Mouse (Mus musculus): ENCODE results near the gene Fndc3b. TPM values are rescaled to one million over a fixed set of nuclear protein-coding genes. Genes with fewer than 3 reads are reported as not detected.

Gene Fndc3b
- polyA plus RNA-seq, 1 experiment from 2014 or later: 9.7 TPM

DNA sequence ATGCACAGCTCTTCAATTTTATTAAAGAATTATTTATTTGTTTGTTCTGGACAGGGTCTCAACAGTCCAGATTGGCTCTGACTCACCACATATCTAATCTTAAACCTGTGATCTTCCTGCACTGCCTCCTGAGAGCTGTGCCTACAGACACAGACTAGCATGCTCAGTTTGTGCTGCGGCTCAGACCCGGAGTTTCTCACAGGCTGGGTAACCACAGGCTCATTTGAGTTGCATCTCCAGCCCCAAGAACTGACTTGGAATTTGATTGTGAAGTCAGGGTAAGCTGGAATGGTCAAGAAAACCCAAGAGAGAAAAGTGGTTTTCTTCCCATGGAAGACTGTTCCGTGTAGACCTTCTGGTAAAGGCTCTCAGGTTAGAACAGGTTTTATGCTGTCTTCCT is 184.1 kb downstream of the Fndc3b start:
- Histone ChIP-seq H3K4me1 (no peaks in the 10 kb centered on the region), H3K4me3 (no peak overlapping the region), H3K36me3 (peaks cover 5% of the 10 kb centered on the region; the same call in 1 of the 2 replicates), H3K4me2 (no peak overlapping the region), H3K9me3 (replicated peaks) (no peaks in the 10 kb centered on the region), H3K9ac (no peak overlapping the region), H3K27me3 (replicated peaks) (no peaks in the 10 kb centered on the region), H3K27ac (no peak overlapping the region)
- ATAC-seq: no peak
- 76% methylated on average over 3 of the region's 3 CpGs for WGBS (ENCODE audit: insufficient replicate concordance)

DNA sequence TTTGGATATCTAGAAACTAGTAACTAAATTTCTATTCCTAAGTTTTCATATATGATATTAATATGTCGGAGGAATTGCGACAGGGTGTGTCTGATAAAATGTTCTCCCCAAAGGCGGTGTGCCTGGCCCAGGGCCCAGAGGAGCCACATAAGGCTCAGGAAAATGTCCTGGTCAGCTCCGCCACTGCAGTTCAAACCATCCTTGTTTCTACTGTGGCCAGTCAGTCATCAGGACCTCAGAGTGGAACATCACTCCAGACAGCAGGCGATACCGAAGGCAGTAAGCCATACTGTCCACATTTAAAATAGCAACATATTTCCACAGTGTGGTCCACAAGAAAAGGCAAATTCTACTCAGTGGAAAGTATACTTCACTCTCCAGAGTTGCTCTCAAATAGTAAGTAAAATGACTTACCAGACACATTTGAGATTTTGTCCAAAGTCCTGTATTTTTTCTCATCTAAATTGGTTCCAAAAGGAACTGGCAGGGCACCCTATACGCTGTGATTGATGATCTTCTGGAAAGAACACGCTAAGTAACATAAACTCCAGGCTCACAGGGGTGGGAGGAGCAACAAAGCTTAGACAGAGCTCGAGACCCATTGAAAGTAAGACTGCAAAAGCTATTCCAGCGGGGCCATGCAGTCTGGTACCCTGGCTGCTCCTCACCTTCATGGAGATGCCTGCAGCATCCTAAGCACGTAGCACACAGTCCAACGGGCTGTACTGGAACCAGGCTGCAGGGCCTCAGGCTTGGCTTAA is 187.8 kb downstream of the Fndc3b start:
- no peaks in the 10 kb centered on the region for H3K27me3 ChIP-seq (replicated peaks)
- H3K4me3 ChIP-seq: no peak overlapping the region
- H3K9me3 ChIP-seq (replicated peaks): no peaks in the 10 kb centered on the region
- no peaks in the 10 kb centered on the region for H3K4me1 ChIP-seq
- ATAC-seq: no peak
- 0 out of 2 replicates have a peak, but pooled peaks cover 8% of the 10 kb centered on the region for H3K36me3 ChIP-seq
- H3K4me2 ChIP-seq: no peak overlapping the region
- no peak overlapping the region for H3K27ac ChIP-seq
- WGBS (ENCODE audit: insufficient replicate concordance): 77% methylated on average over 12 of the region's 12 CpGs
- H3K9ac ChIP-seq: no peak overlapping the region

DNA sequence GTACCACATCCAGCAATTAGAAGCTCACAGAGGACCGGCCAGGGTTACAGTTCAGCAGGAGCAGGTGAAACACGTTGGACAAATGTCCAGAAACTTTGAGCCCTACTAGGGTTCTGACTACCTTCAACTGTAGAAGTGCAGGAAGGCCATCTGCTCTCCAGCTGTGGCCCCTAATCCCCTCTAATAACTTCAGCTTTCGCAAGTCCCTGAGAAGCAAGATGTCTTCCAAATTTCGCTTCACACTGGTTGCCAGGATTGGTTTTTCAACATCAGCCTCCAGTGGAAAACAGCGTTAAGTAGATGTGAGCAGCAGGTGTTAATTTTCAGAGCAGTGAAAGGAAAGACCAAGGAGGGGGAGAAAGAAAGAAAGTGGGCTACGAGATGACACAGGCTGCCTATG is 190.7 kb downstream of the Fndc3b start:
- H3K4me3 ChIP-seq: no peak overlapping the region
- no peak overlapping the region for H3K27ac ChIP-seq
- H3K27me3 ChIP-seq (replicated peaks): no peaks in the 10 kb centered on the region
- H3K9ac ChIP-seq: no peak overlapping the region
- H3K4me2 ChIP-seq: no peak overlapping the region
- no peak for ATAC-seq
- 0 out of 2 replicates have a peak, but pooled peaks cover 8% of the 10 kb centered on the region for H3K36me3 ChIP-seq
- no peaks in the 10 kb centered on the region for H3K9me3 ChIP-seq (replicated peaks)
- WGBS (ENCODE audit: insufficient replicate concordance): 57% methylated on average over 6 of the region's 6 CpGs
- H3K4me1 ChIP-seq: no peaks in the 10 kb centered on the region

DNA sequence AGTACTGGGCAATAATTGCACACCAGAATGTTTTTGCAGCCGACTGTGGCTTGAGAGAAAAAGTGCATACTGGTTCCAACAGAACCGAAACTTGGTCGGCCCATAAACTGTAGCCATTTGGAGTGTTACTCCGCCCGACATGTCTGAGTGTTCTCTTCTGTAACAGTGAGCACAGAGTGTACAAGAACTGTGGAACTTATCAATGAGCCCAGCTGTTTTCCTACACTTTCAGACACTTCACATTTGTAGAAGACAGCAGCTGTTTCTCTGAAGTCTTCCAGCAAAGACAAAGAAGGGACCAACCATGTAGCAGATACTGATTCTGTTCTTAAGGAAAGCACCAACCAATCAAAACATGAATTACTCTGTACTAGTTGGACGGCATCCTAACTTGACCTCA is 191.6 kb downstream of the Fndc3b start:
- ATAC-seq: no peak
- H3K27ac ChIP-seq: no peak overlapping the region

DNA sequence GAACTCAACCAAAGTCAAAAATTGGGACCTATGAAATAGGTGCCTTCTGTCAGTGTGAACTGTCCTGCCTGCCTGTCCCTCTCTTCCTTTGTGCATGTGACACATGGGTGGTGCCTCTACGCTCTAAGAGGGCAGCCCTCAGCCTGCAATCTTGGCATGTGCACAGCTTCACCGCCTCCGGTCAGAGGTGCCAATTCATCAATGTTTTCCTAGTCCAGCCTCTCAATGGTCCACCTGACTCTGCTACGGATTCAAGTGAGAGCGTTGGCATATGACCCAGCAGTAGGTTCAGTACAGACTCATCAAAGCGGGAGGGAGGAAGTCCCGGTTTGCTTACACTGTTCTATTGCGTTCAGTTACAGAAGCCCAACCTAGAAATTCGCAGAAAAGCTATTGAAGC is 192.2 kb downstream of the Fndc3b start:
- Histone ChIP-seq H3K27ac (no peak overlapping the region), H3K4me3 (no peak overlapping the region), H3K4me2 (no peak overlapping the region), H3K9ac (no peak overlapping the region), H3K36me3 (0 out of 2 replicates have a peak, but pooled peaks cover 8% of the 10 kb centered on the region), H3K9me3 (replicated peaks) (no peaks in the 10 kb centered on the region), H3K4me1 (no peaks in the 10 kb centered on the region), H3K27me3 (replicated peaks) (no peaks in the 10 kb centered on the region)
- no peak for ATAC-seq
- 76% methylated on average over 9 of the region's 9 CpGs for WGBS (ENCODE audit: insufficient replicate concordance)

More for the DNA sequence above, 191.6 kb downstream of the Fndc3b start:
- Histone ChIP-seq H3K9ac (no peak overlapping the region), H3K4me1 (no peaks in the 10 kb centered on the region), H3K9me3 (replicated peaks) (no peaks in the 10 kb centered on the region), H3K4me2 (no peak overlapping the region), H3K36me3 (0 out of 2 replicates have a peak, but pooled peaks cover 8% of the 10 kb centered on the region), H3K27me3 (replicated peaks) (no peaks in the 10 kb centered on the region), H3K4me3 (no peak overlapping the region)
- WGBS (ENCODE audit: insufficient replicate concordance): 64% methylated on average over 6 of the region's 6 CpGs

DNA sequence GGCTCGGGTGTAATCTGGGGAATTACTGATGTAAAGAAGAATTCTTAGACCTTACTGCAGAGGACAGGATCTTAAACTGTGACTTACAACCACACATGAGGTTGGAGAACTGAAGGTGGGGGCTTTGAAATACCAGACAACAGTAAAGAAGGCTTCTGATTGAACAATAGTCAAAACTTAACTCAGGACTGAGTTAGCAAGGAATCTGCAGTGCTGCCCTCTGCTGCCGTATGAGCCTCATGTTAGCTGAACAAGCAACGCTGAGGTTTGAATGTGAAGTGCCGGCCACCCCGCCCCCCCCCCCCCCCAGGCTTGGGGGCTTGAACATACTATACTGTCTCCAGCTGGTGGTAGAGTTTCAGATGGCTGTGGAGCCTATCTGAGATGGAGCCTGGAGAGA is 194.6 kb downstream of the Fndc3b start:
- 36% methylated on average over 5 of the region's 5 CpGs for WGBS (ENCODE audit: insufficient replicate concordance)
- ATAC-seq: no peak

DNA sequence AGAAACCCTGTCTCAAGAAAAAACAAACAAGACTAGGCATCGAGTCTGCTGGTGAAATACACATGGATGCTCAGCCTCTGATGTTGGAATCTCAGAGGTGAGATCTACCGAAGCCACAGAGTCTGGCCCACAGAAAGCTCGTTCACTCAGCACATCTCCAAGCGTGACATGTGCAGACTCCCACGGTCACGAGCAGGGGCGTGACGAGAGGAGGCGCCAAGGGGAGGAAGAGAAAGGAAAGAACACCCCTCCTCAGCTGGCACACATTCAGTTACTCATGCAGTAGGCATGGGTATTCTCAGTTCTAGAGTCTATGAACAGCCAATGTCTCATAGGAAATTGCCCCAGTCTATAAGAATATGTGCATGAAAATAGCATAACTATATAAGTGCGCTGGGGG is 199.3 kb downstream of the Fndc3b start:
- Histone ChIP-seq H3K4me3 (no peak overlapping the region), H3K27me3 (replicated peaks) (no peaks in the 10 kb centered on the region)
- no peak for ATAC-seq

More for the DNA sequence above, 194.6 kb downstream of the Fndc3b start:
- H3K9ac ChIP-seq: no peak overlapping the region
- H3K27ac ChIP-seq: no peak overlapping the region
- 0 out of 2 replicates have a peak, but pooled peaks cover 8% of the 10 kb centered on the region for H3K36me3 ChIP-seq
- H3K4me1 ChIP-seq: no peaks in the 10 kb centered on the region
- no peak overlapping the region for H3K4me2 ChIP-seq
- H3K9me3 ChIP-seq (replicated peaks): no peaks in the 10 kb centered on the region
- no peaks in the 10 kb centered on the region for H3K27me3 ChIP-seq (replicated peaks)
- H3K4me3 ChIP-seq: no peak overlapping the region

DNA sequence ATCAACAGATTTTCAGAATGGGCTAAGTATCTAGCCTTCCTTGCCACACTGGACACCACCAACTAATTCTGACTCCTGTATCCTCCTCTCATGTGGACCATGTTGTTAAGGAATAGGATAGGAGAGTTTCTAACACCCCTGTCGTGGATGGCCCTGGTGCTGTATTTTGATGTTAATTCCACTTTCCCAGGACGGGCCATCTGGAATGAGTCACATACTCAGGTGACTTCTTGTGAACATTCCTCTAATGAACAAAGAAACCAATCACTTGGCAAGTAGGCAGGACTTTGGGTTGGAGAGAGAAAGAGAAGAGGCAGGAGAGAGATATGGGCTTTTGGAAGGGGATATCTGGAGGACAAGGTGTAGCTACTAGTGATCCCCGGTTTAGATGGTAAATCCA is 204.2 kb downstream of the Fndc3b start:
- Histone ChIP-seq H3K4me3 (no peak overlapping the region), H3K4me2 (no peak overlapping the region), H3K4me1 (no peaks in the 10 kb centered on the region), H3K36me3 (peaks cover 5% of the 10 kb centered on the region; the same call in 1 of the 2 replicates), H3K9ac (no peak overlapping the region), H3K27ac (no peak overlapping the region), H3K27me3 (replicated peaks) (no peaks in the 10 kb centered on the region), H3K9me3 (replicated peaks) (no peaks in the 10 kb centered on the region)
- no peak for ATAC-seq
- WGBS (ENCODE audit: insufficient replicate concordance): 63% methylated on average over 3 of the region's 3 CpGs

More for the DNA sequence above, 199.3 kb downstream of the Fndc3b start:
- no peak overlapping the region for H3K27ac ChIP-seq
- no peaks in the 10 kb centered on the region for H3K9me3 ChIP-seq (replicated peaks)
- no peak overlapping the region for H3K9ac ChIP-seq
- WGBS (ENCODE audit: insufficient replicate concordance): 74% methylated on average over 10 of the region's 10 CpGs
- no peaks in the 10 kb centered on the region for H3K36me3 ChIP-seq
- no peak overlapping the region for H3K4me2 ChIP-seq
- no peaks in the 10 kb centered on the region for H3K4me1 ChIP-seq

DNA sequence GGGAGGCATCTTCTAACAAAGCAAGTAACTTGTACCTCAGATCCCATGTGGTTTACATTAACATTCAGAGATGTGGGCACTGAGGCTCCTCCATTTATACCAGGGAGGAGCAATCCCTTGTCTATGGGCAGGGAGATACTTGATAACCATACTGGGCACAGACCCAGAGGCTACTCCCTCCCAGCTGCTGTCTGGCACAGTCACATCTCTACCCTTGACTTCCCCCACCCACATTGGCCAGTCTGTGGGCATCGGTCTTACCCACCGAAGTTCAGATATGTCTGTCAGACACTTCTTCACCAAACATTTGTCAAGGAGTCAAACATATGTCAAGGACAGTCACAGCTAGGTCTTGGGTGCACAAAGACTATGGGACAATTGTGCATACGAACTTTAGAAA is 205.5 kb downstream of the Fndc3b start:
- WGBS (ENCODE audit: insufficient replicate concordance): 73% methylated on average over 3 of the region's 3 CpGs
- no peak overlapping the region for H3K4me3 ChIP-seq
- H3K27me3 ChIP-seq (replicated peaks): no peaks in the 10 kb centered on the region
- no peak overlapping the region for H3K4me2 ChIP-seq
- H3K9ac ChIP-seq: no peak overlapping the region
- H3K4me1 ChIP-seq: no peaks in the 10 kb centered on the region
- H3K36me3 ChIP-seq: peaks cover 11% of the 10 kb centered on the region; the same call in 1 of the 2 replicates
- H3K9me3 ChIP-seq (replicated peaks): no peaks in the 10 kb centered on the region
- no peak overlapping the region for H3K27ac ChIP-seq
- no peak for ATAC-seq

DNA sequence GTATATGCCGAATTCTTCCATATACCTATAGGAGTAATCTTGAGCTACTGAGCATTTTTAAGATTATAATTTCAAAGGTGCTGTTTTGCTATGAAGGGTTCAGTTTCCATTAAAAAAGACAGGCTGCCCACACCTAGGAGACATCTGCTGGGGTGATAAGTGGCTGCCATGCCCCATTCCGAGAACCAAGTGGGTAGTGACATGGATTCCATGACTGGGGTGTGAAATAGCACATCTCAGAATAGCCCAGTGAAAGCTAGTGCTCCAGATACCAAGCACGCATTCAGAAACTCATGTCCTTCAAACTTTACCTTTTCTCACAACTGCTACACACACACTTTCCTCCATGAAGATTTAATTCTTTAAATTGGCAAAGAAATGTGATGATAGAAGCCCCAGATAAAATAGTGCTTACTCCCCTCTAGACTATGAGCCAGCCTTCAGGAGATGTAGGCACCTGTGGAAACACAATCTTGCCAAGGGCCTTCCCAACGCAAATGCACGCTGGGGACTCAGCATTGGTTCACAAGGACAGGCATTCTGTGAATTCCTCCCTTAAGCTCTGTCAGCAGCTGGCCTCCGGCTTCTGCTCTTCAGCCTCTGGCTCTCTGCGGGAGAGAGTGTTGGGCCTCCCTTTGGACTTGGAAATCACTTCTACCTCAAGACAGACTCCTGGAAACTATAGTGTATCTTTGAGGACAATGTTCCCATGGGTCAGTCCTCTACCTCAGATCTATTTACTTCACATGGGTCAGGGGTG is 207.6 kb downstream of the Fndc3b start:
- Histone ChIP-seq H3K4me2 (no peak overlapping the region), H3K27me3 (replicated peaks) (no peaks in the 10 kb centered on the region), H3K9me3 (replicated peaks) (no peaks in the 10 kb centered on the region), H3K27ac (no peak overlapping the region), H3K36me3 (peaks cover 23% of the 10 kb centered on the region), H3K4me3 (no peak overlapping the region), H3K4me1 (no peaks in the 10 kb centered on the region), H3K9ac (no peak overlapping the region)
- 73% methylated on average over 7 of the region's 7 CpGs for WGBS (ENCODE audit: insufficient replicate concordance)
- ATAC-seq: no peak

DNA sequence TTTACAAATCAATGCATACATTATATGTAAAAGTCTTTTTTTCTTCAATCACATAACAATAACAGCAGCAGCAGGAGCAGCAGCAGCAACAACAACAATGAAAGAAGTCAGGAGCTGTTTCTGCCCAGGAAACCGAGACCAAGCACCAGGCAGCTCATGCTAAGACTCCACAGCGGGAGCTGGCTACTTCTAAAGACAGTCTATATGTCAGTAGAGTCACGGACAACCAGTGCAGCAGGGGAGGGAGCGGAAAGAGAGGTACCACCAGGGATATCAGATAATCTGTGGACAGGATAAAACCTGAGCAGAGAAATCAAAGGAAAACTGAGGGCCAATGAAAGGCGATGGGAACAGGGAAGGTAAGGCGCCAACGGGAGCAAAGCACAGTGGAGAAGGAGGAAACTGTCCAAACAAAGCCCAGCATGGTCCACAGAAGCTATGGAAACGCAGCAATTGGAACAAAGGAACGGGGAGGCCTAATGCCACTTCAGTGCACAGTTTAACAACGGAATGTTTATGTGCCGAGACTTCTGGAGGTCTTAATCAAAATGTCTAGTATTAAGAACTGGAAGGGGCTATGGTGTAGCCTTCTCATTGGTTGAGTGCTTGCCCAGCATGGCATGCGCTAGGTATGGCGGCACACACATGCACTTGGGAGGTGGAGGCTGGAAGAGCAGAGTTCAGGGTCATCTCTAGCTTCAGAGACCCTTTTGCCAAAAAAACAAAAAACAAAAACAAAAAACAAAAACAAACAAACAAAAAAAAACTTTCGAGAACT is 215.6 kb downstream of the Fndc3b start:
- no peaks in the 10 kb centered on the region for H3K27me3 ChIP-seq (replicated peaks)
- H3K9ac ChIP-seq: no peak overlapping the region
- H3K4me3 ChIP-seq: no peak overlapping the region
- H3K36me3 ChIP-seq: peaks cover 35% of the 10 kb centered on the region
- 72% methylated on average over 14 of the region's 14 CpGs for WGBS (ENCODE audit: insufficient replicate concordance)
- no peak overlapping the region for H3K4me2 ChIP-seq
- no peaks in the 10 kb centered on the region for H3K4me1 ChIP-seq
- no peak for ATAC-seq
- H3K9me3 ChIP-seq (replicated peaks): no peaks in the 10 kb centered on the region
- no peak overlapping the region for H3K27ac ChIP-seq

DNA sequence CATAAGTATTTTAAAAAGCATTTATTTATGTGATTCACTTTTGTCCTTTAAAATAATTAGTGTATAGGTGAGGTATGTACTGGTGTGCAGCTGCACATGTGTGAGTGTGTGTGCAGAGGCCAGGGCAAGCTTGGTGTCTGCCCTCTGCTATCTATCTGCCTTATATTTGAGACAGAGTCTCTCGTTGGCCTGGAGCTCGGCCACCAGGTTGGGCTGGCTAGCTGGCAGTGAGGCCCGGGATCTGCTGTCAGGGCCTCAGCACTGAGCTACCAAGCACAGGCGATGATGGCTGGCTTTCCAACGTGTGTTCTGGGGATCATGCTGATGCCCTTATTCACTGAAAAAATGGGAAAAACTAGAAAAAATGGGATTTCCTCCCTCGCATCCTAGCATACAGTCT is 216.4 kb downstream of the Fndc3b start:
- no peak for ATAC-seq
- H3K9ac ChIP-seq: no peak overlapping the region
- peaks cover 32% of the 10 kb centered on the region for H3K36me3 ChIP-seq
- H3K4me3 ChIP-seq: no peak overlapping the region
- H3K9me3 ChIP-seq (replicated peaks): no peaks in the 10 kb centered on the region
- WGBS (ENCODE audit: insufficient replicate concordance): 69% methylated on average over 6 of the region's 6 CpGs
- H3K27me3 ChIP-seq (replicated peaks): no peaks in the 10 kb centered on the region
- no peak overlapping the region for H3K27ac ChIP-seq
- H3K4me2 ChIP-seq: no peak overlapping the region
- no peaks in the 10 kb centered on the region for H3K4me1 ChIP-seq

All from liver, embryonic 12.5 days (tissue).